Mouse (Mus musculus) mature B cell (primary cell): ENCODE results near the gene Eif4enif1.
"Not testable (repeated sequence)": the region's sequence is repeated elsewhere in the genome, so short reads cannot be mapped to it uniquely, and the experiment has no call there.

Source experiments
- in situ Hi-C: fragments of 300-500 bp; cut with MboI; formaldehyde crosslinking; loops from 2 replicates; pipeline ENCODE4 v1.14.3; 2019

The Eif4enif1 gene

DNA sequence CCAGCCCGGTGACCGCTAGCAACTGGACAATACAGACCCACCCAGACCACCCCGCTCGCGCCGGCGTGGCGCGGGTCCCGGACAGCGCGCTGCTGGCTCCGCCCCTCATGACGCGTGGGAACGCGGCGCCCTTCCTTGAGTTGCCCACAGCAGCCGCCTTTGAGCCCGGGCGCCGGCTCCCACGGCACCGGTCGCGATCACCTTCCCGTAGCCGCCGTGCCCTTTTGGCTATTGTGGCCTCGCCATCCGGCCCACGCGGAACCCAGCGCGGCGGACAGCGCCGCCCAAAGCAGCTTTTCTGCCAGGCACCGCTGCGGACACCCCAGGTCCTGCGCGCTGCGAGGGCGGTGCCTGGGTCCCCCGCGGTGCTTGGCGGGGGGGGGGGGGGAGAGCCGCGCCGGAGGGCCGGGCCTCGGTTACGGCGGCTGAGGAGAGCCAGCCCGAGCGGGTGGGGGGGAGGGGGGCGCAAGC, at the start of gene Eif4enif1:
TSS of gene Eif4enif1 (plus strand) at position 162 of the 471 bp plus-strand sequence.
- in situ Hi-C loops, result no loop called here

DNA sequence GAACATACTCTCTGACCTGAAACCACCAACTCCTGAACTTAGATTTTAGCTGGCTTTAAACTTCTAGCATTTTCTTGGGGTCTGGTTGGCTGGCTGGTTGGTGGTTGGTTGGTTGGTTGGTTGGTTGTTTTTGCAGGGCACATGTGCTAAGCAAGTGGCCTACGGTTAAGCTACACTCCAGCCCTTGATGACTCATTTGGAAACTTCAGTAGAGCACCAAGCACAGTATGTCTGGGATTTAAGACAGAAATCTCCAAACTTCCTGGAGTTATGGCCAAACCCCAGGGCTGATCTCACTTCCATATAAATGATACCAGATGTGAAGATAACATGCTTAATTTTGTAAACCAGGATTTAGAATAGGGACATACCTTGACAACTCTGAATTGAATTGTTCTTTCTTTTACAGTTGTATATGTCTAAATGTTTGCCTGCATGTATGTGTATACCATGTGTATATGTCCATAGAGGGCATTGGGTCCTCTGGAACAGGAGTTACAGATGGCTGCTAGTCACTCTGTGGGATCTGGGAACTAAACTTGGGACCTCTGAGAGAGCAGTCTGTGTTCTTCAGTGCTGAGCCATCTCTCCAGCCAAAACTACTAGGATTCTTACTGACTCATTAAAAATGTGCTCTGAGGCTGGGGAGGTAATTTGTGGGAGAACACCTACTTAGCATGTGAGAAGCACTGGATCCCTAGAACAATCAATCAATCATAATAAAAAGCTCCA, 48.4 kb upstream of the Eif4enif1 start:
- in situ Hi-C loops, result not testable (repeated sequence)

DNA sequence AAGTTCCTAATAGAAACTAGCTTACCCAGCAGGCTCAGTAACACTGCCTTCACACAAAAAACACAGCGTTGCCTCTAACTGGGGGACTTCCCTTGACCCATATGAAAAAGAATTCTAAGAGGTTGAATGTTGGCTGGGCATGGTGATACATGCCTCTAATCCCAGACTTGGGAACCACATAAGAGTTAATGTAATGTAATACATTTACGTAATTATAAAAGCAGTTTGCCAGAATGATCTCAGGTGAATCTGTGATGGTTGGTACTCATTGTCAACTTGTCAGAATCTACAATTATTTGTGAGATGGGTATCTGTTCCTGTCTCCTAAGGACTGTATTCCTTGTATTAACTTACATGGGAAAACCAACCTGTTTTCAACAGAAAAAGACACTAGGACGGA, 45.2 kb upstream of the Eif4enif1 start:
- in situ Hi-C loops, result not testable (repeated sequence)

DNA sequence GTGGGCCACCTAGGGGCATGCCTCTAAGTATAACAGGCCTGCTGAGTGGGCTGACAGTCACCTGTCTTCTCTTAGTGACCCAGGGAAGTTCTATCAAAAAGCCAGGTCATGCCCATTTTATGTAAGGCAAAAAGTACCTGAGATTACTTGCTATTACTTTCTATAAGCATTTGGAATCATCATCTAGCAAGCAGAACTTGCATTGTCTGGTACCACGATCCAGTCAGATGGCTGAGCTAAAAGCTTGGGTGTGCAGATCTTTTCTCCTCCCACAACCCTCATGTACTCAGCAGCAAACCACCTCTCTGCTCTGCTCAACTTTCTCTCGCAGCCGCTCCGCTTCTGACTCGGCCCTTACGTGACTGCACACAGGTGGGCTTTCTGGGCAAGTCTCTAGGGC, 44.2 kb upstream of the Eif4enif1 start:
- in situ Hi-C loops, result not testable (repeated sequence)

DNA sequence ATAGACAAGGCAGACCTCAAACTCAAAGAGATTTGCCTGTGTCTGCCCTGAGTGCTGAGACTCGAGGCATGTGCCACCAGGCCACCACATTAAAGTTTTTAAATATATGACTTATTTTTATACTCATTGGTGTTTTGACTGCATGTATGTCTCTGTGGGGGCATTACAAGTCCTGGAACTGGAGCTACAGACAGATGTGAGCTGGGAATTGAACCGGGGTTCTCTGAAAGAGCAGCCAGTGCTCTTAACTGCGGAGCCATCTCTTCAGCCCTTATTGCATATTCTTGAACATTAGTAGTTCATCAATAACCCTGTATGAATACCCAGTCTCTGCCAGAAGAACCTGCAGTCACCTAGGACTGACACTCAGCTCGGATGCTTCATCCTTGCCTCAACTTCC, 43.4 kb upstream of the Eif4enif1 start:
- in situ Hi-C loops, result not testable (repeated sequence)

DNA sequence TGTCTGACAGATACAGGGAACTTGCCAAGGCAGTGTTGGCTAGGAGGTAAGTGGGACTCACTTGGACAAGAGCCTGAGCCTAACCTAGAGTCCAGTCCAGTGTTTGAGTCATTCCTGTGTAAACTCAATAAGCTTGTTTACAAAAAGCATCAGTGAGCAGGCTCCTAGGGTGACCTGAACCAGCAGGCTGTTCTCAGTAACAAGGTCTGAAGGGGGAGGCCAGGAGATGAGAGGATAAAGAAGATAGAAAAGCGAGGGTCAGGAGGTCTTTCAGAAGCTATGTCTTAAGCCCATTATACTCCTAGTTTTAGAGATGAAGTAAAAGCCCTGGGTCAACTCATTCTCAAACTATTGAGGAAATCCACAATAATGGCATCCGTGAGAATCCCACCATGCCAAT, 40.8 kb upstream of the Eif4enif1 start:
- in situ Hi-C loops, result not testable (repeated sequence)

DNA sequence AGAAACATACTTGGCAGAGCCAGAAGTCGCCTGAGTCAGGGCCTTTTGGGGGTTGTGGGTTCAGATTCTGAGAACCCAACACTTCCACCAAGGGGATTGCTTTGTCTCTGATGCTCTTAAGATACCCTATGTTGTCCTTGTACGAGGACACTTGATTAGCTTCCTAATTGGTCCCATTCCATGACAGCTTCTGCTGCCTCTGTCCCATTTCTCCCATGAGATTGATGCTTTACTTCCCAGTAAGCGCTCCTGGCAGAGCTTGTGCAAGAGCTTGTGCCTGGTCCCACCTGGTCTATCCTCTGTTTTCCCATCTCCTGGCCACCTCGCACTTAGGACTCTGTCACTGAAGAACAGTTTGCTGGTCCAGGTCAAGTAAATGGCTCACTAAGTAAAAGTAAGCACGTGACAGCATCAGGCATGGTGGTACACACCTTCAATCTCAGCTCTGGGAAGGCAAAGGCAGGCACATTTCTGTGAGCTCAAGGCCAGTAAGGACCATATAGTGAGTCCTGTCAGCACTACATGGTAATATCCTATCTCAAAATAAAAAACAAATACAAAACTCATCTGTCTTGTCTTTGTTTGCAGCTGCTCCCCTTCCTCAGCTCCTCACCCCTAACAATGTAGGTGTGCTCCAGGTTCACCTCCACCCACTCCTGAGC, 39.8 kb upstream of the Eif4enif1 start:
- in situ Hi-C loops, result not testable (repeated sequence)

DNA sequence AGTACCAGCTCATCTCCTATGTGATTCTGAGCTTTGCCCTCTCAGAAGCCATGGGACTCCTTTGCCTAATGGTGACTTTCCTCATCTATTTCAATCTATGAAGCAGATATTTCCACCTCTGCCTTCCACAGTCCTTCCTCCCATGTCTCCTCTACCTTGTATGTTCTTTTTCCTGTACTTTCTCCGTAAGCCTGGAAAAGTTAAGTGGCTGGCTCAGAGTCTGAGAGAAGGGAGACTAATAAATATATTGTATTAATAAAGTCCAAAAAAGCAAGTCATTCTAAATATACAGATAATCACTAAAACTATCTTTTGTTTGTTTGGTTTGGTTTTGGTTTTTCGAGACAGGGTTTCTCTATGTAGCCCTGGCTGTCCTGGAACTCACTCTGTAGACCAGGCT, 39.1 kb upstream of the Eif4enif1 start:
- in situ Hi-C loops, result not testable (repeated sequence)

DNA sequence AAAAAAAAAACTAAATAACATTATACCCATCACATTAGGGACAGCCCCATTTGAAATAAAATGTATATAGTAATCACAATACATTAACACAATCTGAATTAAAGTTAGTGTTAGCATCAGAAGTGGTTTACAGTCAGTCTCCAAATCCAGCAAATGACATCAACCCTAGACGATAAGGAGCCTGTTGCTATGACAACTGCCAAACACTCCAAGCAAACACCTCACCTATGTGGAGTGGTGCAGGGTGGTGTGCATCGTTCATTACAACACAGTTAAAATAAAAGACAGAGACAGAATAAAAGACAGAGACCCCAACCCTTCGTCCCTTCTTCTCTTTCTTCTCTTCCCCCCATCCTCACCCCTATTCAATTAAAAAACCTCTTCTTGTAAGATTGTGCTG, 38.5 kb upstream of the Eif4enif1 start:
- in situ Hi-C loops, result not testable (repeated sequence)

DNA sequence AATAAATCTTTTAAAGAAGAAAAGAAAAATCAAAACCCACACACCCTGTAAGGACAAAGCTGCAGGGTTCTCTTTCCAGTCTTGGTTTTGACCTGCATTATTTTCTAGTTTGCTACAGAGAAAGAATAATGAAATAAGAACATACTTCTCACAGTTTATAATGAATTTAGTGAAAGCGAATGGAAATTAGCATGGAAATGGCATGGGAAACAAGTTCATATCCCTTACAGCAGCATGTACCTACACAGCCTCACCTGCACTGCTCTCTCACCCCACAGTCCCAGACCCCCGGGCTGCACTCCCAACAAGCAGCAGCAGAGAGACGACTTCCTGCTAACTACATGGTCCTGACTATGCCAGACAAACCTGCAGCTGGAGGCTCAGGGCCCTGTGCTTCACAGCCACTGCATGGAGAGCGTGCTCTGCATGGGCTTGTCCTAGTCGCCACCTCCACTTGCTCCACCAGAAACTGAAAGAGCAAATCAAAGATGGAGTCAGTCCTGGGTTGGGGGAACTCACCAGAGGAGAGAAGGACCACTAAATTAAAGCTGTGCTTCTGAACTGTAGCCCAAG, 36.9 kb upstream of the Eif4enif1 start:
- in situ Hi-C loops, result not testable (repeated sequence)

DNA sequence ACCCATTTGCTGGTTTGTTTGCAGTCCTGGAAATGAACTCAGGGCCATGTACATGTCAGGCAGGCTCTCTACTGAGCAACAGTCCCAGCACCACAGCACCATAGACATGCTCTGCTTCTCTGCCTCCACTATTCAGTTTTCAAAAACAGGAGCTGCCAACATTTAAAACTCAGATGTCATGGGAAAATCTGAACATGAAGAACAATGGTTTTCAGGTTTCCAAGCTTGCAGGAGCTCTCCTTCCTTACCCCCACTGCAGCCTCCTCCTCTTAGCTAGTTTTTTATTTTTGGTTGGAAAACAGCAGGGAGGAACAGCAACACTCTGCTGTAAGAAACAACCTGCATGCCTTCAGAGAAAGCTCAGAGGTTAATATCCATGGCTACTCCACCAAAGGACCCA, 35.9 kb upstream of the Eif4enif1 start:
- in situ Hi-C loops, result not testable (repeated sequence)

DNA sequence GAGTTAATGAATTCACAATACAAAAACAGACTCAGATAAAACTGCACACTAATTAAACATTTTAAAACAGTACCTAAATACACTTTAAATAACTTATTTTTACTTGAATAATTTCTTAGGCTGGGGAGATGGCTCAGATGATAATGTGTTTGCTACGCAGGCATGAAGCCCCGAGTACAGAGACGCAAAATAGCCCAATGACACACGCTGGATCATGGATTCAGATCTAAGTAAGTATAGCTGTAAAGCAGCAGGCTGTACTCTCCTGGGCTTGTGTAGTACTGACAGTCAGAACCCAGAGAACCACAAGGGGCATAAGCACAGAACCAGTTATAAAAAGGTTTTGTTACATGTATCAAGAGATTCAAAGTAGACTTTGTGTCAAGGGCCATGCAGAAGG, 35.1 kb upstream of the Eif4enif1 start:
- in situ Hi-C loops, result not testable (repeated sequence)

DNA sequence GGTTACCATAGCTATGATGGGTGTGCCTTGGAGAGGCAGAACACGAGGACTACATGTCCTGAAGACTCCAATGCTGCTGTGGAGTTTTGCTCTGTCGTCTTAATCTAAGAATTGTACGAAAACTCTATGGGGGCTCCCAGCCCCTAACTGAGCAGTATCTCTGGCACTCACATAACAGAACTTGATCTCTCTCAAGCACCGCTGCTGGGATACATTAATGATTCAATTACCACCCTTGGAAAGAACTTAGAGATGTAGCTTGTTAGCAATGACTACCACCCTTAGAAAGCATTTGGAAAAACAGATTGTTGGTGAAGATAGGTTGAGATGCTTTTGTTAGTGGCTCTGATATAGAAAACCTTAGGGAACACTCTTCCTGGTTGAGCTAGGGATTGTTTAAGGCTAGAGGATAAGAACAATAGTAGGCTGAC, 34.6 kb upstream of the Eif4enif1 start:
- in situ Hi-C loops, result not testable (repeated sequence)

DNA sequence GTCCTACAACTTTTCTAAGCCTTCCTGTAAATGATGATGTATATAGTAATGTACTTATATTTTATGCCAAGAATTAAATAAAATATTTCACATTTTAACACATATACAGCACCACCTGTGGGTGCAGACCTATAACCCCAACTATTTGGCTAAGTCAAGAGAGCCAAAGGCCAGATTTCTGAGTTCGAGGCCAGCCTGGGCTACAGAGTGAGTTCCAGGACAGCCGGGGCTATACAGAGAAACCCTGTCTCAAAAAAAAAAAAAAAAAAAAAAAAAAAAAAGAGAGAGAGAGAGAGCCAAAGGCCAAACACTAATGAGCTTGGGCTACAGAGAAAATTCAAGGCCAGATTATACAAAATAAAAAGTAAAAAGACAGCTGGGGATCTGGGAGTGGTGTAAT, 33.1 kb upstream of the Eif4enif1 start:
- in situ Hi-C loops, result not testable (repeated sequence)

DNA sequence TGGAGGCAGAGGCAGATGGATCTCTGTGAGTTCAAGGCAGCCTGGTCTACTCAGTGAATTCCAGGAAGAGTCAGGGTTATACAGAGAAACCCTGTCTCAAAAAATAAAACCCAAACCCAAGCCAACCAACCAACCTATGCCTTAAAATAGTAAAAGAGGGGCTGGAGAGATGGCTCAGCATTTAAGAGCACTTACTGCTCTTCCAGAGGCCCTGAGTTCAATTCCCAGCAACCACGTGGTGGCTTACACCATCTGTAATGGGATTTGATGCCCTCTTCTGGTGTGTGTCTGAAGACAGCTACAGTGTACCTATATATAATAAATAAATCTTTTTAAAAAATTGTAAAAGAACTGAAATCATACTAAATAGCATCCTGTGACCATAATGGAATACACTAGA, 30.3 kb upstream of the Eif4enif1 start:
- in situ Hi-C loops, result not testable (repeated sequence)

DNA sequence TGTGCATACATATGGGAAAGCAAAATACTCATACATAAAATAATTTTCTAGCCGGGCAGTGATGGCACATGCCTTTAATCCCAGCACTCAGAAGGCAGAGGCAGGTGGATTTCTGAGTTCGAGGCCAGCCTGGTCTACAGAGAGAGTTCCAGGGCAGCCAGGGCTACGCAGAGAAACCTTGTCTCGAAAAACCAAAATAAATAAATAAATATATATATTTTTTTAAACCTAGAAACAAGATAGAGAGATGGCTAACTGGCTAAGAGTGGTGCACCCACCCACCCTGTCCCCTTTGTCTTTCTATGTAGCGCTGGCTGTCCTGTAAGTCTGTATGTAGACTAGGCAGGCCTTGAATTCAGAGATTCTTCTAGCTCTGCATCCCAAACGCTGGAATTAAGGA, 29.7 kb upstream of the Eif4enif1 start:
- in situ Hi-C loops, result not testable (repeated sequence)

DNA sequence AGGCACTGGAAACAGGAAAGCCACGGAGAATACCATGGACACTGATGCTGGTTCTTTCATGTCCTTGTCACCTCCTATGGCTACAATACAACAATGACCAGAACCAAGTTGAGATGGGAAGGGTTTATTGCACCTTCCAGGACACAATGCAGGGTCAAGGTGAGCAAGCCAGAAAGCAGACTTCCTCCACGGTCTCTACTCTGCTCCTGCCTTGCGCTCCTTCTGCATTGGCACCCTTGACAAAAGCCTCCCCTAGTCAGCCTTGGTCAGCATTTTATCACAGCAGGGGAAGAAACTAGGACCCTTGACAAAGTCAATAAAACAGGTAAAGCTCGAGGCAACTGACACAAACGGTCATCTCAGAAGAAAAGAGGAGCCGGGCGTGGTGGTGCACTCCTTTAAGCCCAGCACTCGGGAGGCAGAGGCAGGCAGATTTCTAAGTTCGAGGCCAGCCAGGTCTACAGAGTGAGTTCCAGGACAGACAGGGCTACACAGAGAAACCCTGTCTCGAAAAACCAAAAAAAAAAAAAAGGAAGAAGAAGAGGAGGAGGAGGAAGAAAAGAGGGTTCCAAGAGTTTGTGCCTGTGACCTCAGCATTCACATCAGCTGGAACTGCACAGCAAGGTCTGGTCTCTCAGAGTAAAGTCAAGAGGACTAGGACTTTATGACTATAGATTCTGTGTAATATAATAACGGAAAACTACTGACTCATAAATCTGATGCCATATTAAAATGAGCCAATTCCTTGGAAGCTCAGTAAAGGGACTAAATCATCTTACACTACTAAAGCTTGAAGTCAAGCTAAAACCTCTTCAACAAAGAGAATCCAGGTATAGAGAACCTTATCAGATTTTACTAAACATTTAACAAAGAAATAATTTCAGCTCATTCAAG, 28.5 kb upstream of the Eif4enif1 start:
- in situ Hi-C loops, result not testable (repeated sequence)

DNA sequence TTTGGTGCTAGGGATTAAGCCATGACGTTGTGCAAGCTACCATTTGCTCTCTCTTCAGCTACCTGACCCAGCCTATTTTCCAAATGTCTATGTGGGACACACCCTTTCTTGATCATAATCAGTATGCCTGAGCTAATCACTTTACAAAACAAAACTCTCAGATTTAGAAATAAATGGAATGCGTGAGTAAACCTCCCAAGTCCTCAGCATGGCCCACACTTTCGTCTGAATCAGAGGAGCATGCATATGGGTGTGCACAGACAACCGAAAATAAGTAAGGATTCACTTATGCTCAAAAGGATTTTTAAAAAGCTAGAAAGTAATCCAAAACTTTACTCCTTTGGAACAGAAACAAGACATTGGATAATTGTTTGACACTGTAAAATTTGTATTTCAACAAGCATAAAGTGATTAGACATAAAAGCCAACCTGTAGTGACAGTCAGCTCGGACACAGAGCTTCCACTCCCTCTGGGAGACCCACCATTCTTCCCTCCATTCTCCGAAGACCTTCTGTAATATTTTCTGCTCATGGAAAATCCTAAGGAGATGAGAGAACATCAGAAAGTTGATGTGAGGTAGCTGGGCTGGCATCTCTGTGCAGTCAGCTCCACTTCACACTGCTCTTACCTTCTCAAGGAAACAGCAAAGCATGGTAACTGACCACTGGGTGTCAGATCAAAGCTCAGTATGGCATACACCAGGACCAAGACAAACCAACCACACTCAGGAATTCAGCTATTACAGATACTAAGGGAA, 23.0 kb upstream of the Eif4enif1 start:
- in situ Hi-C loops, result not testable (repeated sequence)

DNA sequence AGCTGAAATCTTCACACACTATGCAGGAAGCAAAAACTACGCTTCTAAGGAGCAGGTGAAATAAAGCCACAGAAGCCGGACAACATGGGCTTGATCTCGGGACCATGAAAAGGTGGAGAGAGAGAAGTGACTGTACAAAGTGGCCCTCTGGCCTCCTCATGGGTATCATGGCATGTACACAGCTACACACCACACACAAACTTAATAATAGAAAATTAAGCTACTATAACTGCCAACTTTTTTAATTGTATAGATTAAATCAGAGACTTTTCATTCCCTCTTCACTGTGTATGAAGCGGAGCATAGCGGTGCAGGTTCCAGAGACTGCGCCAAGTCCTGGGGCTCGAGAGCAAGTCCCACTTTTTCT, 22.5 kb upstream of the Eif4enif1 start:
- in situ Hi-C loops, result not testable (repeated sequence)

DNA sequence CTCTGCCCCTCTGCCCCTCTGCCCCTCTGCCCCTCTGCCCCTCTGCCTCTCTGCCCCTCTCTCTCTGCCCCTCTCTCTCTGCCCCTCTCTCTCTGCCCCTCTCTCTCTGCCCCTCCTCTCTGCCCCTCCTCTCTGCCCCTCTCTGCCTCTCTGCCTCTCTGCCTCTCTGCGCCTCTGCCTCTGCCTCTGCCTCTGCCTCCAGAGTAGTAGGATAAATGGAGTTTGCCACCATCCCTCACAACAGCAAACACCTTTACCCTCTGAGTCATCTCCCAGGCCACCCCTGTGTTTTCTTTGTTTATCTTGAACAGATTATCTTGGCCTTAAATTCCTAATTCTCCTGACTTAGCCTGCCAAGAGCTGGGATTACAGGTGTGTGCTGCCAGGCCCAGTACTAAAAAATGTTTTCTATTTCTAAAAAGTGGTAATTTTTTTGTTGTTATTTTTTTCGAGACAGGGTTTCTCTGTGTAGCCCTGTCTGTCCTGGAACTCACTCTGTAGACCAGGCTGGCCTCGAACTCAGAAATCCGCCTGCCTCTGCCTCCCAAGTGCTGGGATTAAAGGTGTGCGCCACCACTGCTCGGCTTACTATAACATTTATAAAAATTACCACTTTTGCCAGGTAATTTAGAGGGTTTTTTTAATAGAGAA, 21.6 kb upstream of the Eif4enif1 start:
- in situ Hi-C loops, result not testable (repeated sequence)

DNA sequence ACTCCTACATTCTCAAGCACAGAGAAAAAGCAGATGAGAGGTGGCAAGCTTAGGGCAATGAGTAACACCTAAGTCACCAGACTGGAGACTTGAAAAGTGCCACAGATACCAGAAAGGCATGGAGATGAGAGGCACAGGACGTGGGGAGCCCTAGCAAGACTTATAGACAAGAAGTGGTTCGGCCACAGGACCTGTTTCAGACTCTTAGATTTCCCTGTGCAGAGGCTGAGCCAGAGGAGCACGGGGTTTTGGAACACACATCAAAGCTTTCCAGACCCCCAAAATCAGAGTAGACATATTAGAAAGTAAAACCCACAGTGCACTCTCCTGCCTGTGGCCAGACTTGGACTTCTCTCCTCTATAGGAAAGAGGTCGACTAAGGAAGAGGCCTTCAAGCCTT, 20.9 kb upstream of the Eif4enif1 start:
- in situ Hi-C loops, result not testable (repeated sequence)
